Mouse (Mus musculus): ENCODE results near the gene Arid3a.

DNA sequence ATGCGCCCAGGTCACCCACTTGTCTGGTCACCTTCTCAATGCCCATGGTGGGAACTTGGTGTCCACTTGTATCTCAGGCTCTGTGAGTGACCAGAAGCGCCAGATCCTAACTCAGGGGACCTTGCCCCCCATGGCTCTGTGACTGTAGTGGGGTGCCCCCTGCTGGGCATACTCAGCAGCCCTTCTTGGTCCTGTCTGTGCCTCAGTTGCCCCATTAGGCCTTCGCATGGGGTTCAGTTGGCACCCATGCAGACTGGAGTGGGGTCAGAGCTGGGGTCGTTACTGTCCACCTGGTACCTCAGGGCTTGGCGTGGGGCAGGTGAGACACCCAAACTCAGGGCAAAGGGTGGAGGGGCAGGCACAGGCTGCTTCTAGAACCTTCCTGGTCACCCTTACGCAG is 27.1 kb downstream of the Arid3a start:
- no peak for TF ChIP-seq POLR2A (IDR thresholded peaks at IDR 0.05; ENCODE audit: insufficient read length, low read depth)
- TF ChIP-seq POLR2AphosphoS2 (IDR thresholded peaks at IDR 0.05; ENCODE audit: insufficient read length, low read depth) = no peak
- TF ChIP-seq MAX (IDR thresholded peaks at IDR 0.05; ENCODE audit: low read depth) = no peak
- TF ChIP-seq TCF3 (IDR thresholded peaks at IDR 0.05; ENCODE audit: insufficient read length, low read depth) = no peak
- TF ChIP-seq MYOG (IDR thresholded peaks at IDR 0.05; ENCODE audit: control insufficient read depth in 1 of 3, insufficient read depth in 1 of 3, insufficient read length in 2 of 3, low read depth in 2 of 3) = no peak
- TF ChIP-seq USF1 (IDR thresholded peaks at IDR 0.05; ENCODE audit: low read depth) = no peak
- TF ChIP-seq TCF12 (IDR thresholded peaks at IDR 0.05; ENCODE audit: insufficient read depth, poor library complexity, severe bottlenecking) = no peak
- no peak for TF ChIP-seq E2F4 (IDR thresholded peaks at IDR 0.05; ENCODE audit: insufficient read depth)
- no peak for TF ChIP-seq CEBPB (IDR thresholded peaks at IDR 0.05; ENCODE audit: insufficient read depth, poor library complexity, severe bottlenecking)
- TF ChIP-seq MYOD1 (IDR thresholded peaks at IDR 0.05; ENCODE audit: control insufficient read depth in 1 of 3, insufficient read length in 2 of 3, low read depth in 2 of 3) = no peak
- no peak for TF ChIP-seq SRF (IDR thresholded peaks at IDR 0.05; ENCODE audit: control insufficient read depth, insufficient read length, low read depth)
